Mouse (Mus musculus) myocyte (in vitro differentiated cells): ENCODE data around the gene Cxcl13.

ENCODE experiments used
- CEBPB ChIP-seq: IDR thresholded peaks from 2 replicates; pipeline ENCODE4 v1.6.1; 2011; ENCODE audit warnings: mild to moderate bottlenecking, moderate library complexity; ENCODE audit not compliant: poor library complexity, insufficient read depth, severe bottlenecking
- E2F4 ChIP-seq: IDR thresholded peaks from one replicate; pipeline ENCODE4 v1.6.1; 2011; ENCODE audit warnings: mild to moderate bottlenecking, control low read depth, moderate library complexity; ENCODE audit not compliant: insufficient read depth
- MAX ChIP-seq: IDR thresholded peaks from one replicate; pipeline ENCODE4 v1.6.1; 2011; ENCODE audit warnings: low read depth, mild to moderate bottlenecking, control low read depth
- MYOG ChIP-seq, 3 experiments: IDR thresholded peaks; one replicate each; pipeline ENCODE4 v1.6.1; 2011; ENCODE audit warnings: control low read depth in 2 of 3, low read depth in 2 of 3, mild to moderate bottlenecking in 2 of 3; ENCODE audit not compliant: insufficient read length in 2 of 3, control insufficient read depth in 1 of 3, insufficient read depth in 1 of 3
- POLR2A ChIP-seq: IDR thresholded peaks from one replicate; pipeline ENCODE4 v1.6.1; 2011; ENCODE audit warnings: low read depth, mild to moderate bottlenecking, control low read depth, moderate library complexity; ENCODE audit not compliant: insufficient read length
- USF1 ChIP-seq: IDR thresholded peaks from one replicate; pipeline ENCODE4 v1.6.1; 2011; ENCODE audit warnings: low read depth, mild to moderate bottlenecking, control low read depth, moderate library complexity

GRCm38 (mm10) chr5:95991339-95992292, 34.9 kb downstream of the Cxcl13 start:
- TF ChIP-seq MAX (no peak), POLR2A (no peak), MYOG (IDR thresholded peaks at IDR 0.05; ENCODE audit: control insufficient read depth in 1 of 3, insufficient read depth in 1 of 3, insufficient read length in 2 of 3, low read depth in 2 of 3) (no peak), CEBPB (no peak), USF1 (no peak), E2F4 (no peak)
